Mouse (Mus musculus) cerebellum, adult 2 months (tissue): ENCODE results near the gene Galnt2.

ENCODE experiments used
- CTCF ChIP-seq: fragments of 200-500 bp; IDR thresholded peaks from 2 replicates; pipeline ENCODE4 v1.5.1; 2011; ENCODE audit warnings: low read depth, mild to moderate bottlenecking, control low read depth, low read length, moderate library complexity, borderline replicate concordance; ENCODE audit not compliant: insufficient read depth
- POLR2A ChIP-seq: fragments of 200-500 bp; IDR thresholded peaks from 2 replicates; pipeline ENCODE4 v1.6.1; 2011; ENCODE audit warnings: low read length, control low read depth, borderline replicate concordance; ENCODE audit not compliant: insufficient read depth

DNA sequence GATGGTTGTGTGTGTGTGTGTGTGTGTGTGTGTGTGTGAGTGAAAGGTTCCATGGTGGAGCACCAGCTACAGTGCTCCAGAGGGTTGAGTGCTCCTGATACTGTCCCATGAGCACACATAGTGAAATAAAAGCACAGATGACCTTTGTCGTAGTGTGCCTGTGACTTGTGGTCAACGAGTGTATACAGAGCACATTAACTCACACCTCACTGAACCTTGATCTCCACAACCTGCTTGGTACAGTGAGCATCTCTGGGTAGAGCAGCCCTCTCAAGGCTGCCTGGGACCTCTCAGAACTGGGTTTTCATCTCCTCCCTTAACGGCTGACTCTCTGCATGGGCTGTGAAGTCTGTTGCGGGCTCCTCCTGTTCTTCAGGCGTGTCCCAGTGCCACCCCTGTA, 60.5 kb downstream of the Galnt2 start:
- TF ChIP-seq CTCF (no peak), POLR2A (no peak)
